In genomic region chr10:60299636-60300035, GRCm38 (mm10) we compare ENCODE assay signal across 26 mouse cellular contexts. TPM values are rescaled to one million over a fixed set of nuclear protein-coding genes. Genes with fewer than 3 reads are reported as not detected.
DNase-seq lines count a peak whose midpoint lies in the region; TF ChIP-seq lines count a peak whose summit lies in the region.
"Had no signal": no experiment of that assay in that cellular context is flagged by ENCODE, and none has a peak within 500 bp of the region (broad histone marks: within the 10 kb centered on the region; RNA-seq: fewer than 3 reads in every experiment).

No protein-coding gene starts in this region.

- 0 out of 2 replicates have a peak overlapping the region, but pooled peaks have one; percentile 0 for H3K27ac ChIP-seq in layer of hippocampus, adult 2 months
- no peak overlapping the region for H3K27ac ChIP-seq in ES-Bruce4 (ENCODE audit: insufficient read depth, low read length)
- no peak overlapping the region for H3K27ac ChIP-seq in ES-E14 (ENCODE audit: insufficient read depth, low read depth, low read length, poor library complexity, severe bottlenecking)
- H3K27ac ChIP-seq: embryonic facial prominence, embryonic 10.5 days; embryonic facial prominence, embryonic 13.5 days; forebrain, embryonic 12.5 days; forebrain, embryonic 15.5 days; heart, embryonic 10.5 days; heart, embryonic 13.5 days; hindbrain, embryonic 12.5 days; hindbrain, embryonic 15.5 days had no signal

- no peaks in the 10 kb centered on the region for H3K27me3 ChIP-seq in ES-Bruce4 (ENCODE audit: control insufficient read depth, insufficient read depth, low read length, poor library complexity, severe bottlenecking)
- H3K27me3 ChIP-seq: embryonic facial prominence, embryonic 13.5 days; forebrain, embryonic 12.5 days; forebrain, embryonic 15.5 days; heart, embryonic 13.5 days; hindbrain, embryonic 12.5 days; hindbrain, embryonic 15.5 days had no signal

- H3K4me3 ChIP-seq in layer of hippocampus, adult 2 months: no peak overlapping the region
- H3K4me3 ChIP-seq in ES-Bruce4 (ENCODE audit: low read depth, low read length) (peak overlapping the region; percentile 12; the same call in 1 of the 2 replicates), ES-E14 (ENCODE audit: insufficient read depth in 1 of 2, low read depth in 1 of 2, low read length in 2 of 2, poor library complexity in 1 of 2, severe bottlenecking in 1 of 2) (peak overlapping the region; percentile 19 to 40; a peak in 2 of 4 replicates)
- H3K4me3 ChIP-seq: embryonic facial prominence, embryonic 10.5 days; embryonic facial prominence, embryonic 13.5 days; erythroblast, embryonic 14.5 days; forebrain, embryonic 12.5 days; forebrain, embryonic 15.5 days; heart, embryonic 10.5 days; heart, embryonic 13.5 days; hindbrain, embryonic 12.5 days; hindbrain, embryonic 15.5 days had no signal

- TF ChIP-seq EP300 in ES-Bruce4 (IDR thresholded peaks at IDR 0.05; ENCODE audit: insufficient read depth, low read depth, low read length): no peak

- H3K9me3 ChIP-seq in ES-Bruce4 (replicated peaks; ENCODE audit: control insufficient read depth, insufficient read depth, low read length, poor library complexity, severe bottlenecking) (no peaks in the 10 kb centered on the region), ES-E14 (ENCODE audit: control insufficient read depth, insufficient read depth, low read depth, low read length) (no peaks in the 10 kb centered on the region)
- H3K9me3 ChIP-seq: embryonic facial prominence, embryonic 10.5 days; embryonic facial prominence, embryonic 13.5 days; forebrain, embryonic 12.5 days; forebrain, embryonic 15.5 days; heart, embryonic 10.5 days; heart, embryonic 13.5 days; hindbrain, embryonic 12.5 days; hindbrain, embryonic 15.5 days had no signal

- intact Hi-C loops in left cerebral cortex, postnatal 36 days (cut with DNase I): no loop called here

- no peaks in the 10 kb centered on the region for H3K4me1 ChIP-seq in ES-Bruce4 (ENCODE audit: control insufficient read depth, insufficient read depth, low read length)
- H3K4me1 ChIP-seq in ES-E14 (ENCODE audit: control insufficient read depth in 2 of 2, insufficient read depth in 2 of 2, low read length in 2 of 2, poor library complexity in 1 of 2): no peaks in the 10 kb centered on the region; a peak in 1 of 4 replicates
- H3K4me1 ChIP-seq: embryonic facial prominence, embryonic 10.5 days; forebrain, embryonic 12.5 days; forebrain, embryonic 15.5 days; hindbrain, embryonic 15.5 days had no signal

- H3K36me3 ChIP-seq in ES-Bruce4 (ENCODE audit: control insufficient read depth, insufficient read depth, low read length, poor library complexity, severe bottlenecking): peaks cover 12% of the 10 kb centered on the region
- peaks cover 52% of the 10 kb centered on the region for H3K36me3 ChIP-seq in ES-E14 (ENCODE audit: control insufficient read depth, insufficient read depth, low read length, poor library complexity, severe bottlenecking)

- in situ Hi-C loops in ES-E14 (cut with MboI; ENCODE audit: low sequenced_read_pairs in 2 of 2, unreplicated experiment in 2 of 2): loop anchor here in 1 of 2 experiments (10.0 kb wide), 2 partner anchors 105 to 455 kb away; partner anchors contain the start of gene Slc29a3

- TF ChIP-seq POLR2A in ES-Bruce4 (IDR thresholded peaks at IDR 0.05; ENCODE audit: insufficient read depth, low read length): no peak

- DNase-seq in layer of hippocampus, adult 2 months (ENCODE audit: low spot score in 2 of 2): no peak
- no peak for DNase-seq in layer of hippocampus, adult 8-10 months (ENCODE audit: low spot score in 2 of 2)
- DNase-seq in ES-E14 (ENCODE audit: low read depth, low spot score): no peak
- peak; percentile 13 for DNase-seq in brain, adult 2 months (ENCODE audit: low read depth, low spot score)
- no peak for DNase-seq in left cerebral cortex, postnatal 36 days (ENCODE audit: low spot score in 2 of 2)
- no peak for DNase-seq in kidney, postnatal 10 days
- DNase-seq: adrenal gland, adult 8-10 months; adrenal gland, postnatal 25 days; cerebellum, adult 11 months; cerebellum, adult 8-10 months; cerebellum, postnatal 10 days; cerebellum, postnatal 36 days; embryo, embryonic 11 days; gastrocnemius, postnatal 25 days; heart, adult 18-20 months; heart, postnatal 14 days had no signal

- TF ChIP-seq CTCF in layer of hippocampus, adult 2 months (conservative IDR thresholded peaks at IDR 0.05): no peak
- no peak for TF ChIP-seq CTCF in ES-Bruce4 (IDR thresholded peaks at IDR 0.05; ENCODE audit: low read depth, low read length)

- no peak overlapping the region for H3K9ac ChIP-seq in ES-Bruce4 (ENCODE audit: low read depth, poor library complexity, severe bottlenecking)
- 0 out of 2 replicates have a peak overlapping the region, but pooled peaks have one; percentile 1 for H3K9ac ChIP-seq in ES-E14 (ENCODE audit: insufficient read depth, low read depth, low read length, poor library complexity, severe bottlenecking)
- H3K9ac ChIP-seq: embryonic facial prominence, embryonic 13.5 days; forebrain, embryonic 12.5 days; forebrain, embryonic 15.5 days; heart, embryonic 13.5 days; hindbrain, embryonic 12.5 days; hindbrain, embryonic 15.5 days had no signal

TF ChIP-seq in ES-E14, 5 proteins besides CTCF, POLR2A, EP300 and RAD21:
- TF ChIP-seq HCFC1 (IDR thresholded peaks at IDR 0.05; ENCODE audit: borderline replicate concordance, insufficient read depth, low read length): no peak
- no peak for TF ChIP-seq ZC3H11A (IDR thresholded peaks at IDR 0.05; ENCODE audit: borderline replicate concordance, low read depth, low read length)
- TF ChIP-seq MAFK (IDR thresholded peaks at IDR 0.05; ENCODE audit: insufficient read depth, low read depth, low read length): no peak
- no peak for TF ChIP-seq CHD2 (IDR thresholded peaks at IDR 0.05; ENCODE audit: low read depth, low read length)
- no peak for TF ChIP-seq ZNF384 (IDR thresholded peaks at IDR 0.05; ENCODE audit: low read depth, low read length)

RNA-seq across cellular contexts. Expression of gene Psap, which starts 22.2 kb away (rescaled TPM):
- 1,000 to 10,000 TPM; 1,331 to 1,399 TPM for total RNA-seq in layer of hippocampus, adult 2 months (2021)
- total RNA-seq in layer of hippocampus, adult 8-10 months (2022): 1,000 to 10,000 TPM; 1,389 to 1,663 (median 1,484) TPM
- polyA plus RNA-seq in ES-Bruce4 (2011; ENCODE audit: insufficient read depth, insufficient read length, low read depth, missing spikeins): 218 and 235 TPM in 2 replicates
- 365 and 441 TPM in 2 replicates for total RNA-seq in ES-E14 (2012; rRNA removed)
- total RNA-seq in left cerebral cortex, postnatal 36 days (2021): 1,000 to 10,000 TPM; 1,489 to 1,662 TPM

RNA-seq across cellular contexts. Expression of gene Vsir, which starts 47.0 kb away (rescaled TPM):
- total RNA-seq in layer of hippocampus, adult 2 months (2021): 10 to 100 TPM; 17.6 to 23.2 TPM
- 10 to 100 TPM; 17.5 to 84.6 (median 50.1) TPM for total RNA-seq in layer of hippocampus, adult 8-10 months (2022)
- 2.5 and 4.5 TPM in 2 replicates for polyA plus RNA-seq in ES-Bruce4 (2011; ENCODE audit: insufficient read depth, insufficient read length, low read depth, missing spikeins)
- total RNA-seq in ES-E14 (2012; rRNA removed): 5.5 and 5.7 TPM in 2 replicates
- 10 to 100 TPM; 25.2 to 27.8 TPM for total RNA-seq in left cerebral cortex, postnatal 36 days (2021)
